In genomic region chr5:103360775-103361247, GRCm38 (mm10) we compare ENCODE assay signal across 12 mouse cellular contexts.
DNase-seq lines count a peak whose midpoint lies in the region; ATAC-seq lines count a peak whose summit lies in the region.
"Had no signal": no experiment of that assay in that cellular context is flagged by ENCODE, and none has a peak within 500 bp of the region (broad histone marks: within the 10 kb centered on the region; RNA-seq: fewer than 3 reads in every experiment).

No protein-coding gene starts in this region.

- H3K4me1 ChIP-seq in midbrain, embryonic 11.5 days (ENCODE audit: control insufficient read depth, insufficient read depth, low read length), result peaks cover under 1% of the 10 kb centered on the region; the same call in 1 of the 2 replicates
- H3K4me1 ChIP-seq in midbrain, embryonic 16.5 days (ENCODE audit: control insufficient read depth, insufficient read depth, low read length), result no peaks in the 10 kb centered on the region

- no peak overlapping the region for H3K4me3 ChIP-seq in midbrain, embryonic 11.5 days (ENCODE audit: low read depth, low read length)
- H3K4me3 ChIP-seq in midbrain, embryonic 16.5 days (ENCODE audit: low read depth, low read length), result no peak overlapping the region
- H3K4me3 ChIP-seq: megakaryocyte, embryonic 14.5 days; myocyte had no signal

- H3K9ac ChIP-seq in midbrain, embryonic 11.5 days (ENCODE audit: low read length), result no peak overlapping the region
- no peak overlapping the region for H3K9ac ChIP-seq in midbrain, embryonic 16.5 days (ENCODE audit: low read depth, low read length)

- H3K27me3 ChIP-seq in midbrain, embryonic 11.5 days (ENCODE audit: control insufficient read depth, insufficient read depth, low read length), result no peaks in the 10 kb centered on the region
- no peaks in the 10 kb centered on the region for H3K27me3 ChIP-seq in midbrain, embryonic 16.5 days (ENCODE audit: control insufficient read depth, insufficient read depth, low read depth, low read length)

- H3K27ac ChIP-seq in midbrain, embryonic 11.5 days (ENCODE audit: low read depth, low read length), result no peak overlapping the region
- H3K27ac ChIP-seq in midbrain, embryonic 16.5 days (ENCODE audit: low read length), result no peak overlapping the region

- no peaks in the 10 kb centered on the region for H3K9me3 ChIP-seq in midbrain, embryonic 11.5 days (ENCODE audit: control insufficient read depth, low read length)
- H3K9me3 ChIP-seq in midbrain, embryonic 16.5 days (replicated peaks; ENCODE audit: control insufficient read depth, low read length, poor library complexity, severe bottlenecking), result no peaks in the 10 kb centered on the region
- H3K9me3 ChIP-seq: megakaryocyte, embryonic 14.5 days had no signal

- intact Hi-C loops in heart, postnatal 36 days (cut with DNase I), result no loop called here

- no peak overlapping the region for H3K4me2 ChIP-seq in midbrain, embryonic 11.5 days
- no peak overlapping the region for H3K4me2 ChIP-seq in midbrain, embryonic 16.5 days (ENCODE audit: low read length)

- ATAC-seq in midbrain, embryonic 11.5 days (ENCODE audit: low FRiP score), result no peak
- no peak for ATAC-seq in midbrain, embryonic 16.5 days
- peak; percentile 69 for ATAC-seq in inflammation-experienced regulatory T-cells, adult 6 months
- 0 out of 2 replicates have a peak, but pooled peaks have one; percentile 21 for ATAC-seq in megakaryocyte progenitor cell, adult 5-6 weeks (replicated peaks; ENCODE audit: poor library complexity)
- ATAC-seq: hindbrain, embryonic 16.5 days had no signal

- DNase-seq in midbrain, embryonic 11.5 days (ENCODE audit: low spot score, missing footprints), result peak; percentile 77
- DNase-seq in thymus, postnatal 4 days, result peak; percentile 59
- no peak for DNase-seq in layer of hippocampus, postnatal 36 days
- no peak for DNase-seq in urinary bladder, postnatal 4 days (ENCODE audit: low spot score in 2 of 2)
- no peak for DNase-seq in heart, postnatal 36 days
- DNase-seq: cerebellum, postnatal 14 days had no signal

- H3K36me3 ChIP-seq in midbrain, embryonic 11.5 days (ENCODE audit: control insufficient read depth, insufficient read depth, low read length), result no peaks in the 10 kb centered on the region
- H3K36me3 ChIP-seq in midbrain, embryonic 16.5 days (ENCODE audit: control insufficient read depth, insufficient read depth, low read length), result no peaks in the 10 kb centered on the region

- 87% methylated on average over 13 of the region's 13 CpGs for WGBS in midbrain, embryonic 11.5 days
- 85% methylated on average over 13 of the region's 13 CpGs for WGBS in midbrain, embryonic 16.5 days

Comparison
In these comparisons a context has a peak if more than half of its experiments do, and no peak if none do; other contexts are left out.
1. ATAC-seq: peak in inflammation-experienced regulatory T-cells, adult 6 months (single experiment) and megakaryocyte progenitor cell, adult 5-6 weeks (single experiment); none in midbrain, embryonic 11.5 days (single experiment) and midbrain, embryonic 16.5 days (single experiment).
2. DNase-seq: peak in midbrain, embryonic 11.5 days (single experiment) and thymus, postnatal 4 days (single experiment); none in layer of hippocampus, postnatal 36 days (0 of 2), urinary bladder, postnatal 4 days (0 of 2) and heart, postnatal 36 days (0 of 2).